Mouse (Mus musculus) adrenal gland, postnatal 14 days (tissue): Measurements from ENCODE around the gene E130311K13Rik. TPM values are rescaled to one million over a fixed set of nuclear protein-coding genes. Genes with fewer than 3 reads are reported as not detected.
A peak's percentile ranks its signal among the peaks of the same experiment; 100 is the strongest.

Experiments
- DNase-seq: peaks from one replicate; pipeline ENCODE4 v3.0.0; 2021; ENCODE audit warnings: mixed read lengths
- long read RNA-seq, 2 experiments: library from polyadenylated mRNA; stranded (forward); transcript quantifications; one replicate each; pipeline ENCODE4 v2.0.0; 2021
- total RNA-seq: library from RNA; stranded (reverse); gene quantifications from 2 replicates; pipeline ENCODE4 v1.2.3, GENCODE M21; 2021

Gene E130311K13Rik
- total RNA-seq, result 10.1 and 10.2 TPM in 2 replicates
- long read RNA-seq, experiment 1, transcript E130311K13Rik-201 (5 exons, 1,640 nt), result major isoform, 17 of 20 reads
- long read RNA-seq, experiment 1, partial matches to known transcripts, result 0 of 20 reads
- long read RNA-seq, experiment 1, other reads (novel, unspliced or antisense), result 3 of 20 reads
- long read RNA-seq, experiment 2, transcript E130311K13Rik-201 (5 exons, 1,640 nt), result major isoform, 11 of 15 reads
- long read RNA-seq, experiment 2, partial matches to known transcripts, result 0 of 15 reads
- long read RNA-seq, experiment 2, other reads (novel, unspliced or antisense), result 4 of 15 reads

GRCm38 (mm10) chr3:63928878-63929859, at the start of gene E130311K13Rik:
TSS of gene E130311K13Rik (minus strand) at chr3:63929472.
- DNase-seq, result peak; percentile 96

DNA sequence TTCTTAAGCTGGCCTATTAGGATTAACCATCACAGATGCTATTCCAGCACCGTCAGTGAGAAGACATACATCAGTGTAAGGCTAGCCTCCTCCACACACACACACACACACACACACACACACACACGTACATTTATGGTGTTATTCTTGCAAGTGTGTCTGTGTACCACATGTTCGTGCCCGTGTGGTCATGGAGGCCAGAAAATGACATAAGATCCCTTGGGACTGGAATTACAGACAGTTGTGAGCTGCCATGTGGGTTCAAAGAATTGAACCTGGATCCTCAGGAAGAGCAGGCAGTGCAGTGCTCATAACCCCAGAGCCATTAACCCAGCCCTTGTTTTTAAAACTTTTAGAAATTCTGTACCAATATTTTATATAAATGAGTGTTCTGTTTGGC, 48.6 kb upstream of the E130311K13Rik start:
- DNase-seq, result no peak

GRCm38 (mm10) chr3:63975955-63976908, 47.0 kb upstream of the E130311K13Rik start, which contains the start of gene Gmps:
TSS of gene Gmps (plus strand) at chr3:63976106.
- DNase-seq, result peak; percentile 96

- DNase-seq, result no peak
Observed at GRCm38 (mm10) chr3:63965929-63966328, 36.7 kb upstream of the E130311K13Rik start.

GRCm38 (mm10) chr3:63964922-63965249, 35.6 kb upstream of the E130311K13Rik start:
- DNase-seq, result no peak

DNA sequence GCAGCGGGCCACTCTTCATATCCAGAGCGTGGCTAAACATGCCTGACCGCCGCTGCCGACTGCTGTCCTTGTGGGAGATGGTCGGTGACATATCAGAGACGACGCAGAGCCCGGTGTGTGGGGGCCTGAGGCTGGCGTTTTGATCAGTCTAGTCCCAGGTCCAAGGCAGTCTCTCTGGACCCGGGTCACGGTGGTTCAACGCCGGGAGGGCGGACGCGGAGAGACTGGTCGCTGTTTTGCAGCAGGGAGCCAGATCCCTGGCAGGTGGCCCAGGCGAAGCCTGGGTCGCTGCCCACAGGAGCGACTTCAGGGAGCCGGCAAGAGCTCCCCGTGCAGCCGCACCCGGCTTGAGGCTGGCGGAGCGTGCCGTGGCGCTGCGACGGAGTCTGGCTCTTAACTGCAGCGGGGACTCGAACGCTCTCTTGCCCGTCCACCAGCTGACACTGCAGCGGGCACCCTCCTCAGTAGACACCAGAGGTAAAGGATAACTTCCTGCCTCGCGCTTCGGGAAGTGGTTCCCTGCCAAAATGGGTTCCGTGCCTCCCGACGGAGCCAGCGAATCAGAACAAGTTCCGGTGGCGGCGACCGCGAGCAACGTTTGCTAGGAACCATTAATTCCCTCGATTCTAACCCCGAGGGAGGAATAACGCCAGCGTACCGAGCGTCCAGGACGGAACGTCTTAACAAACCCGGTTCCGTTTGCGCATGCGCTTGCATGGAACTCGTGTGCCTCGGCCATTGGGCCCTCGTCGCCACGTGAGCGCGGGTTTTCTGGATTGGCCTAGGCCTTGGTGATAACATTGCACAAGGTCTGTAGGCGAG, 35.0 kb upstream of the E130311K13Rik start, which contains the start of gene Slc33a1:
Slc33a1 (minus strand) TSS at position 669 of the 822 bp plus-strand sequence.
- DNase-seq, result peak; percentile 100

GRCm38 (mm10) chr3:63963421-63964099, 34.3 kb upstream of the E130311K13Rik start:
- DNase-seq, result peak; percentile 10

DNA sequence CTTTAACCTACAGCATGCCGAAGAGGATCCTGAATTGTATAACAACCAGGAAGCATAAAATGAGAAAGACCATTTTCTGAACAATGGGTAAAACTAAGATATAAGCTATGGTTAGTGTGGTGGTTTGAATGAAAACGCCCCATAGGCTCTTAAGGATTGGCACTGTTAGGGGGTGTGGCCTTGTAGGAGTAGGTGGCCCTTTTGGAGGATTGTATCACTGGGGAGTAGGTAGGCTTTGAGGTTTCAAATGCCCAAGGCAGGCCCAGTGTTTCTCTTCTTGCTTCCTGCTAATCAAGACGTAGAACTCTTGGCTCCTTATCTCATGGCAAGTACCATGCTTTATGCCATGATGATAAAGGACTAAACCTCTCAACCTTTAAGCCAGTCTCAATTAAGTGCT, 20.6 kb upstream of the E130311K13Rik start:
- DNase-seq, result no peak

GRCm38 (mm10) chr3:63941204-63941850, 12.1 kb upstream of the E130311K13Rik start:
- DNase-seq, result peak; percentile 21

GRCm38 (mm10) chr3:63938928-63939327, 9.7 kb upstream of the E130311K13Rik start:
- no peak for DNase-seq

- DNase-seq, result peak; percentile 40
Observed at GRCm38 (mm10) chr3:63919634-63920033, 9.6 kb downstream of the E130311K13Rik start.

- DNase-seq, result no peak
Observed at GRCm38 (mm10) chr3:63910301-63910700, 19.0 kb downstream of the E130311K13Rik start.

DNA sequence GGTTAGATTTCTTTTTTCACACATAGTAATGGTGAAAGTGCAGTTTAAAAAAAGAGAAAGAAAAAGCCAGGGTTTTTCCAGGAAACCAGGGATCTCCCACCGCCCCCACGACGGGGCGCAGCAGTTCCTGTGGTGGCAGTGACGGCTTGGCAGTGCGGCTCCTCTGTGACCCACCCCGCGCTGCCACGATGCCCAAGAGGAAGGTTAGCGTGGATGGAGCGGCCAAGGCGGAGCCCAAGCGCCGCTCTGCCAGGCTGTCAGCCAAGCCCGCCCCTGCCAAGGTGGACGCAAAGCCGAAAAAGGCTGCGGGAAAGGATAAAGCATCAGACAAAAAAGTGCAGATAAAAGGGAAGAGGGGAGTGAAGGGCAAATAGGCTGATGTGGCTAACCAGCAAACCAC, 24.0 kb downstream of the E130311K13Rik start:
- DNase-seq, result peak; percentile 27

DNA sequence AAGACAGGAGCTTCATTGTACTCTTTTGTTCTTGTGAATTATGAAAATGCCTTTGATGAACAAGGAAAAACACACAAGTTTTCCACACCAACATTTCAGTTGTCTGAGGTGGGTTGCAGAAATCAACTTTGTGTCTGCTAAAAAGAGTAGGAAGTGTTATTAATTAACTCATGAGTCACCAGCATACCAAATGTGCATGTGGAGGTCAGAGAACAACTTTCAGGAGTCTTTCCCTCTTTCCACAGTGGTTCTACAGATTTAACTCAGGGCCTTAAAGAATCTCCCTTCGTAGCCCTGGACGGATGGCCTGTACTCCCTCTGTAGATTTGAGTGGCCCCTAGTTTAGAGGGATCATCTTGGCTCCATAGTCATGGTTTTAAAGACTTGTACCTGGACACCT, 25.1 kb downstream of the E130311K13Rik start:
- DNase-seq, result no peak

- DNase-seq, result no peak
Observed at GRCm38 (mm10) chr3:63900021-63900571, 29.2 kb downstream of the E130311K13Rik start.

DNA sequence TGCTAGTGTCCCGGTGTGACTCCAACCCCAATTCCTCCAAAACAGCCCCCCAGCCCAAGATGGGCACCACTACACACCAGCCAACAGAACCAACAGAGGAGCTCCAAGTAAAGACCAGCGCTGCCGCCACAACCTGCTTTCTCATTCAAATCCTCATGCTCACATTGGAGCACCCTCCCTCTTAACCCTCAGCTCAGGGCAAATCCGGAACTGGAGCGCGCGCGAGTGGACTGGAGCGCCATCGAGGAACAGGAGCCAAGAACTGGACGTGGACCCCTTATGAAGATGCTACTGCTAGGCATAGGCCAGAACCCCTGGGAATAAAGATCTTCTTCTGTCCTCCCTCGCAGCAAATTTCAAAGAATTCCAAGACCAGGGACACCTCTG, 30.0 kb downstream of the E130311K13Rik start, which contains the start of gene Plch1:
Plch1 (minus strand) TSS at position 164 of the 387 bp plus-strand sequence.
- peak; percentile 72 for DNase-seq

- DNase-seq, result peak; percentile 91
Observed at GRCm38 (mm10) chr3:63898581-63899308, 30.5 kb downstream of the E130311K13Rik start.

DNA sequence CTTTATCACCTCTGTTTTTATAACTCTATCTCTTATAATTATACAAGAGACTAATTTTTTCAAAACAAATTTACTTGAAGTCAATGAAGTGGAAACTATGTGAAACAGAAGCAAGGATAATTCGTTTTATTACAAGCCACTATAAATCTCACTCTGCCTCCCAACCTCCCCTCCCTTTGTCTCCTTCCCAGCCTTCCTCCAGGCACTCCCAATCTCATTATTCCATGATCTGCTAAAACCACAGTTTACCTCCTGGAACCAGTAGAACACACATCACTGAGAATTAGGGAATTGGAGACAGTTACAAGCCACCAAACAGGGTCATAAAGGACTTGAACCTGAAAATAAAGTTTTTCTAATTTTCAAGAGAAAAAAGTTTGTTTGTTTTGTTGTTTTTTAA, 32.1 kb downstream of the E130311K13Rik start:
- no peak for DNase-seq

GRCm38 (mm10) chr3:63896303-63896702, 33.0 kb downstream of the E130311K13Rik start:
- no peak for DNase-seq
